Mouse (Mus musculus) heart, postnatal 25 days (tissue): Measurements from ENCODE around the gene Rasa3. TPM values are rescaled to one million over a fixed set of nuclear protein-coding genes. Genes with fewer than 3 reads are reported as not detected.

Source experiments
- DNase-seq: peaks from one replicate; pipeline ENCODE4 v3.0.0; 2022; ENCODE audit warnings: low spot score
- intact Hi-C: fragments of 180-260 bp; cut with DNase I; formaldehyde crosslinking; loops from one replicate; pipeline ENCODE4 v1.15.1; 2025
- total RNA-seq, 2 experiments: library from RNA; stranded (reverse); gene quantifications; 2 replicates each; pipeline ENCODE4 v1.2.3; 2021

Gene Rasa3
- total RNA-seq, 2 experiments from 2014 or later: 14.8 to 19.8 TPM

GRCm38 (mm10) chr8:13529891-13530316 is 147.5 kb downstream of the Rasa3 start:
- intact Hi-C loops: loop anchor here (1.0 kb wide), 1 partner anchor 38 kb away; no protein-coding TSS in a partner anchor
- DNase-seq: peak; percentile 80

GRCm38 (mm10) chr8:13529011-13529840 is 148.2 kb downstream of the Rasa3 start:
- intact Hi-C loops: no loop called here
- no peak for DNase-seq

- intact Hi-C loops: no loop called here
- DNase-seq: no peak
These were observed 156.0 kb downstream of the Rasa3 start for GRCm38 (mm10) chr8:13521392-13521791.

GRCm38 (mm10) chr8:13520349-13520748 is 157.1 kb downstream of the Rasa3 start:
- DNase-seq: no peak
- intact Hi-C loops: no loop called here

GRCm38 (mm10) chr8:13519503-13519902 is 157.9 kb downstream of the Rasa3 start:
- intact Hi-C loops: no loop called here
- no peak for DNase-seq

GRCm38 (mm10) chr8:13517284-13517781 is 160.1 kb downstream of the Rasa3 start:
- intact Hi-C loops: no loop called here

More at GRCm38 (mm10) chr8:13517284-13517781, 160.1 kb downstream of the Rasa3 start:
- DNase-seq: no peak

Other genes starting within 250 kb of the Rasa3 start
- 1 to 10 TPM; 7.3 to 9.3 TPM for gene Tmem255b, start 242.4 kb downstream of the Rasa3 start, total RNA-seq
- gene Gas6, start 183.1 kb downstream of the Rasa3 start, total RNA-seq: 100 to 1,000 TPM; 123 to 126 TPM
- not detected for gene 1700029H14Rik, start 115.1 kb downstream of the Rasa3 start, total RNA-seq
- gene Cfap97d2, start 28.3 kb upstream of the Rasa3 start, total RNA-seq: not detected
- 10 to 100 TPM; 29.0 to 31.6 TPM for gene Cdc16, start 80.1 kb upstream of the Rasa3 start, total RNA-seq
- 10 to 100 TPM in 1 of 2 experiments, 1 to 10 TPM in 1; 8.6 to 10.4 TPM for gene Upf3a, start 108.0 kb upstream of the Rasa3 start, total RNA-seq
- not detected for gene AF366264, start 160.8 kb upstream of the Rasa3 start, total RNA-seq
- 1 to 10 TPM; 7.2 to 7.3 TPM for gene Champ1, start 192.0 kb upstream of the Rasa3 start, total RNA-seq
- 10 to 100 TPM; 15.2 to 15.8 TPM for gene Coprs, start 212.7 kb upstream of the Rasa3 start, total RNA-seq